In genomic region chr17:36844725-36845124, GRCm38 (mm10) we compare ENCODE assay signal across 18 mouse cellular contexts. TPM values are rescaled to one million over a fixed set of nuclear protein-coding genes. Genes with fewer than 3 reads are reported as not detected.
DNase-seq lines count a peak whose midpoint lies in the region; ATAC-seq and TF ChIP-seq lines count a peak whose summit lies in the region.
"Had no signal": no experiment of that assay in that cellular context is flagged by ENCODE, and none has a peak within 500 bp of the region (broad histone marks: within the 10 kb centered on the region; RNA-seq: fewer than 3 reads in every experiment).

No protein-coding gene starts in this region.

- TF ChIP-seq POLR2A in kidney, adult 2 months (IDR thresholded peaks at IDR 0.05; ENCODE audit: low read depth, low read length) = no peak

- DNase-seq in kidney, adult 2 months = peak; percentile 19
- DNase-seq in kidney, postnatal 14 days = no peak
- DNase-seq in adrenal gland, adult 18-20 months (ENCODE audit: low spot score in 2 of 2) = peak; percentile 40 to 41
- DNase-seq in testis, postnatal 10 days (ENCODE audit: low spot score) = peak; percentile 67
- no peak for DNase-seq in retina, postnatal 1 day
- no peak for DNase-seq in lung, adult 18-20 months
- DNase-seq: cerebellum, adult 9-10 months; heart, adult 2 months; lung, postnatal 10 days; right cerebral cortex, postnatal 4 days; thymus, postnatal 36 days had no signal

- no peak overlapping the region for H3K9ac ChIP-seq in intestine, postnatal 0 days (ENCODE audit: low read depth, low read length)

- H3K4me1 ChIP-seq in kidney, adult 2 months (ENCODE audit: control insufficient read depth, insufficient read depth, low read length) = peaks cover 10% of the 10 kb centered on the region; the same call in 1 of the 2 replicates
- H3K4me1 ChIP-seq in intestine, postnatal 0 days (replicated peaks; ENCODE audit: control insufficient read depth, insufficient read depth, low read length) = peaks cover 4% of the 10 kb centered on the region; the same call in 1 of the 2 replicates

- no peak overlapping the region for H3K27ac ChIP-seq in kidney, adult 2 months (ENCODE audit: insufficient read depth, low read depth, low read length)
- H3K27ac ChIP-seq in intestine, postnatal 0 days (ENCODE audit: low read depth, low read length) = peak overlapping the region; percentile 28; the same call in 1 of the 2 replicates
- H3K27ac ChIP-seq: forebrain, embryonic 10.5 days; heart, adult 2 months; limb, embryonic 10.5 days had no signal

- no peaks in the 10 kb centered on the region for H3K27me3 ChIP-seq in kidney, adult 2 months (replicated peaks; ENCODE audit: control insufficient read depth, insufficient read depth, low read length)
- H3K27me3 ChIP-seq in intestine, postnatal 0 days (replicated peaks; ENCODE audit: control insufficient read depth, insufficient read depth, low read length) = no peaks in the 10 kb centered on the region

- no peak for ATAC-seq in intestine, postnatal 0 days

- H3K4me3 ChIP-seq in kidney, adult 2 months (ENCODE audit: insufficient read depth, low read depth, low read length) = no peak overlapping the region
- no peak overlapping the region for H3K4me3 ChIP-seq in intestine, postnatal 0 days (ENCODE audit: low read depth, low read length)
- H3K4me3 ChIP-seq: forebrain, embryonic 10.5 days; heart, adult 2 months; limb, embryonic 10.5 days had no signal

- no peaks in the 10 kb centered on the region for H3K36me3 ChIP-seq in kidney, adult 2 months (ENCODE audit: control insufficient read depth, insufficient read depth, low read length)
- H3K36me3 ChIP-seq in intestine, postnatal 0 days (ENCODE audit: control insufficient read depth, insufficient read depth) = 0 out of 2 replicates have a peak, but pooled peaks cover 4% of the 10 kb centered on the region

- WGBS in kidney, adult 2 months = 43% methylated on average over 1 of the region's 1 CpGs
- WGBS in intestine, postnatal 0 days = 65% methylated on average over 1 of the region's 1 CpGs

- no peaks in the 10 kb centered on the region for H3K9me3 ChIP-seq in intestine, postnatal 0 days (ENCODE audit: control insufficient read depth)
- H3K9me3 ChIP-seq: forebrain, embryonic 10.5 days; limb, embryonic 10.5 days had no signal

- no peak overlapping the region for H3K4me2 ChIP-seq in intestine, postnatal 0 days (replicated peaks; ENCODE audit: low read depth)
- H3K4me2 ChIP-seq: midbrain, embryonic 11.5 days had no signal

- no peak for TF ChIP-seq CTCF in kidney, adult 2 months (conservative IDR thresholded peaks at IDR 0.05; ENCODE audit: insufficient read depth, insufficient read length, low read depth, low read length)
- no peak for TF ChIP-seq CTCF in intestine, postnatal 0 days (IDR thresholded peaks at IDR 0.05; ENCODE audit: low read depth)

RNA-seq across cellular contexts. Expression of gene Trim26, which starts 7.8 kb away (rescaled TPM):
- 27.2 and 30.4 TPM in 2 replicates for polyA plus RNA-seq in kidney, adult 2 months (2012; rRNA removed)
- total RNA-seq in adrenal gland, adult 18-20 months (2021) = 10 to 100 TPM; 45.1 to 49.8 TPM
- 27.4 and 32.2 TPM in 2 replicates for polyA plus RNA-seq in intestine, postnatal 0 days (2015; fragmentation: Nextera tagmentation; extraction: Ambion mirVana)

RNA-seq across cellular contexts. Expression of gene Trim15, which starts 22.3 kb away (rescaled TPM):
- polyA plus RNA-seq in kidney, adult 2 months (2012; rRNA removed) = 0.22 and 0.38 TPM in 2 replicates
- not detected for total RNA-seq in adrenal gland, adult 18-20 months (2021)
- polyA plus RNA-seq in intestine, postnatal 0 days (2015; fragmentation: Nextera tagmentation; extraction: Ambion mirVana) = 16.4 and 23.0 TPM in 2 replicates
- total RNA-seq: heart, adult 2 months; heart, postnatal 14 days; layer of hippocampus, postnatal 25 days had no signal

RNA-seq across cellular contexts. Expression of gene Trim10, which starts 24.6 kb away (rescaled TPM):
- 0.11 TPM in 1 of 2 replicates, not detected in the other for polyA plus RNA-seq in kidney, adult 2 months (2012; rRNA removed)
- total RNA-seq in adrenal gland, adult 18-20 months (2021) = under 1 TPM in 1 of 2 experiments, not detected in 1; 0.22 TPM
- 0.07 and 0.21 TPM in 2 replicates for polyA plus RNA-seq in intestine, postnatal 0 days (2015; fragmentation: Nextera tagmentation; extraction: Ambion mirVana)
- polyA plus RNA-seq: C2C12 had no signal

RNA-seq across cellular contexts. Expression of gene H2-M10.6, which starts 32.8 kb away (rescaled TPM):
- polyA plus RNA-seq in kidney, adult 2 months (2012; rRNA removed) = not detected in 2 replicates
- not detected for total RNA-seq in adrenal gland, adult 18-20 months (2021)
- polyA plus RNA-seq in intestine, postnatal 0 days (2015; fragmentation: Nextera tagmentation; extraction: Ambion mirVana) = not detected in 2 replicates
- total RNA-seq: heart, adult 2 months; heart, postnatal 14 days; layer of hippocampus, postnatal 25 days had no signal
- polyA plus RNA-seq: C2C12; forebrain, embryonic 10.5 days; heart, adult 2 months; limb, embryonic 10.5 days; midbrain, embryonic 11.5 days had no signal

RNA-seq across cellular contexts. Expression of gene Trim40, which starts 45.2 kb away (rescaled TPM):
- polyA plus RNA-seq in kidney, adult 2 months (2012; rRNA removed) = 0.13 TPM in 1 of 2 replicates, not detected in the other
- under 1 TPM; 0.26 to 0.53 TPM for total RNA-seq in adrenal gland, adult 18-20 months (2021)
- 6.8 TPM in 2 replicates for polyA plus RNA-seq in intestine, postnatal 0 days (2015; fragmentation: Nextera tagmentation; extraction: Ambion mirVana)
- total RNA-seq: heart, adult 2 months; heart, postnatal 14 days; layer of hippocampus, postnatal 25 days had no signal
- polyA plus RNA-seq: C2C12; forebrain, embryonic 10.5 days; heart, adult 2 months; limb, embryonic 10.5 days; midbrain, embryonic 11.5 days had no signal

Comparison
In these comparisons a context has a peak if more than half of its experiments do, and no peak if none do; other contexts are left out.
1. DNase-seq: peak in kidney, adult 2 months (single experiment), adrenal gland, adult 18-20 months (2 of 2) and testis, postnatal 10 days (single experiment); none in kidney, postnatal 14 days (single experiment), retina, postnatal 1 day (single experiment) and lung, adult 18-20 months (0 of 2).
2. RNA of gene Trim15, which starts 22.3 kb away (polyA plus RNA-seq): 16.4 to 23.0 TPM in intestine, postnatal 0 days; 0.22 to 0.38 TPM in kidney, adult 2 months; every median in the first group is over 10 times any median in the second.